Mouse (Mus musculus): Measurements from ENCODE around the gene Fam168a.

Gene Fam168a

GRCm38 (mm10) chr7:100706143-100706841, at the start of gene Fam168a:
Fam168a (plus strand) TSS chr7:100706635.
- in situ Hi-C loops (cut with MboI, MseI) = loop anchor here in 1 of 2 experiments (10.0 kb wide), 1 partner anchor 1479 kb away; no protein-coding TSS in a partner anchor

GRCm38 (mm10) chr7:100656739-100657138, 49.7 kb upstream of the Fam168a start:
- in situ Hi-C loops (cut with MboI, MseI) = no loop called here

GRCm38 (mm10) chr7:100658093-100658578, 48.3 kb upstream of the Fam168a start:
- in situ Hi-C loops (cut with MboI, MseI) = no loop called here

- in situ Hi-C loops (cut with MboI, MseI) = loop anchor here in 1 of 2 experiments (10.0 kb wide), 1 partner anchor 136 kb away; no protein-coding TSS in a partner anchor
Measured at GRCm38 (mm10) chr7:100661264-100661663, 45.2 kb upstream of the Fam168a start.

GRCm38 (mm10) chr7:100662231-100662630, 44.2 kb upstream of the Fam168a start, which contains the start of gene Plekhb1:
Plekhb1 (minus strand) TSS chr7:100662414.
- in situ Hi-C loops (cut with MboI, MseI) = loop anchor here in 1 of 2 experiments (10.0 kb wide), 1 partner anchor 137 kb away; no protein-coding TSS in a partner anchor

GRCm38 (mm10) chr7:100663190-100663589, 43.2 kb upstream of the Fam168a start:
- in situ Hi-C loops (cut with MboI, MseI) = loop anchor here in 1 of 2 experiments (10.0 kb wide), 1 partner anchor 138 kb away; no protein-coding TSS in a partner anchor

GRCm38 (mm10) chr7:100663729-100664304, 42.6 kb upstream of the Fam168a start:
- in situ Hi-C loops (cut with MboI, MseI) = loop anchor here in 1 of 2 experiments (10.0 kb wide), 1 partner anchor 139 kb away; no protein-coding TSS in a partner anchor

GRCm38 (mm10) chr7:100670646-100671045, 35.8 kb upstream of the Fam168a start:
- in situ Hi-C loops (cut with MboI, MseI) = no loop called here

- in situ Hi-C loops (cut with MboI, MseI) = no loop called here
Measured at GRCm38 (mm10) chr7:100673452-100673851, 33.0 kb upstream of the Fam168a start.

- in situ Hi-C loops (cut with MboI, MseI) = no loop called here
Measured at GRCm38 (mm10) chr7:100674941-100675340, 31.5 kb upstream of the Fam168a start.

- in situ Hi-C loops (cut with MboI, MseI) = no loop called here
Measured at GRCm38 (mm10) chr7:100678052-100678451, 28.4 kb upstream of the Fam168a start.

GRCm38 (mm10) chr7:100678948-100679880, 27.2 kb upstream of the Fam168a start:
- in situ Hi-C loops (cut with MboI, MseI) = no loop called here

GRCm38 (mm10) chr7:100681132-100681531, 25.3 kb upstream of the Fam168a start:
- in situ Hi-C loops (cut with MboI, MseI) = no loop called here

GRCm38 (mm10) chr7:100683241-100683640, 23.2 kb upstream of the Fam168a start:
- in situ Hi-C loops (cut with MboI, MseI) = no loop called here

- in situ Hi-C loops (cut with MboI, MseI) = no loop called here
Measured at GRCm38 (mm10) chr7:100684081-100684480, 22.4 kb upstream of the Fam168a start.

- in situ Hi-C loops (cut with MboI, MseI) = no loop called here
Measured at GRCm38 (mm10) chr7:100684538-100684937, 21.9 kb upstream of the Fam168a start.

GRCm38 (mm10) chr7:100685061-100686030, 21.1 kb upstream of the Fam168a start:
- in situ Hi-C loops (cut with MboI, MseI) = no loop called here

GRCm38 (mm10) chr7:100688471-100688870, 18.0 kb upstream of the Fam168a start:
- in situ Hi-C loops (cut with MboI, MseI) = no loop called here

- in situ Hi-C loops (cut with MboI, MseI) = no loop called here
Measured at GRCm38 (mm10) chr7:100693199-100693598, 13.2 kb upstream of the Fam168a start.
